Mouse (Mus musculus) lung, embryonic 16.5 days (tissue): ENCODE results near the gene Rab8a. TPM values are rescaled to one million over a fixed set of nuclear protein-coding genes. Genes with fewer than 3 reads are reported as not detected.

Experiments
- ATAC-seq: fragments of 200-750 bp; cut with Nextera tagmentation; 2 replicates; pipeline ENCODE4 v1.8.0; 2017; ENCODE audit warnings: low read depth, mild to moderate bottlenecking, moderate library complexity
- H3K27ac ChIP-seq: fragments of 300-500 bp; sonication (generic); 2 replicates; pipeline ENCODE4 v1.5.1; 2014; ENCODE audit warnings: mild to moderate bottlenecking, control low read depth, low read length
- H3K27me3 ChIP-seq: fragments of 300-500 bp; sonication (generic); 2 replicates; pipeline ENCODE4 v1.6.1; 2014; ENCODE audit warnings: low read depth, low read length, mixed read lengths; ENCODE audit not compliant: control insufficient read depth, insufficient read depth
- H3K36me3 ChIP-seq: fragments of 300-500 bp; sonication (generic); 2 replicates; pipeline ENCODE4 v1.6.1; 2014; ENCODE audit warnings: low read length; ENCODE audit not compliant: control insufficient read depth, insufficient read depth
- H3K4me1 ChIP-seq: fragments of 300-500 bp; sonication (generic); replicated peaks from 2 replicates; pipeline ENCODE4 v1.6.1; 2014; ENCODE audit warnings: low read length, mixed read lengths; ENCODE audit not compliant: control insufficient read depth, insufficient read depth
- H3K4me2 ChIP-seq: fragments of 300-500 bp; sonication (generic); 2 replicates; pipeline ENCODE4 v1.6.1; 2014; ENCODE audit warnings: low read depth, low read length, control low read depth
- H3K4me3 ChIP-seq: fragments of 300-500 bp; sonication (generic); 2 replicates; pipeline ENCODE4 v1.5.1; 2014; ENCODE audit warnings: mild to moderate bottlenecking, low read length, control low read depth
- H3K9ac ChIP-seq: fragments of 300-500 bp; sonication (generic); 2 replicates; pipeline ENCODE4 v1.6.1; 2014; ENCODE audit warnings: low read length, control low read depth
- H3K9me3 ChIP-seq: fragments of 300-500 bp; sonication (generic); 2 replicates; pipeline ENCODE4 v1.6.1; 2016; ENCODE audit warnings: low read length; ENCODE audit not compliant: control insufficient read depth
- WGBS: fragments of 180-500 bp; shearing (Covaris S2); extraction: QIAGEN DNeasy Blood & Tissue Kit; methylation state at CpG from one replicate; pipeline ENCODE4 v1.1.7; 2014; 5-methylcytosine and 5-hydroxymethylcytosine counted together
- polyA plus RNA-seq: library from polyadenylated mRNA; unstranded; fragments of >200 nt; fragmentation: Nextera tagmentation; extraction: Ambion mirVana; gene quantifications from 2 replicates; pipeline ENCODE4 v1.2.1, GENCODE M21; 2015

Rab8a gene
- polyA plus RNA-seq, 1 experiment from 2014 or later, result 125 TPM

- no peaks in the 10 kb centered on the region; the same call in 1 of the 2 replicates for H3K4me1 ChIP-seq
- no peaks in the 10 kb centered on the region for H3K36me3 ChIP-seq
These were observed 54.1 kb downstream of the Rab8a start for GRCm38 (mm10) chr8:72215060-72215459.

DNA sequence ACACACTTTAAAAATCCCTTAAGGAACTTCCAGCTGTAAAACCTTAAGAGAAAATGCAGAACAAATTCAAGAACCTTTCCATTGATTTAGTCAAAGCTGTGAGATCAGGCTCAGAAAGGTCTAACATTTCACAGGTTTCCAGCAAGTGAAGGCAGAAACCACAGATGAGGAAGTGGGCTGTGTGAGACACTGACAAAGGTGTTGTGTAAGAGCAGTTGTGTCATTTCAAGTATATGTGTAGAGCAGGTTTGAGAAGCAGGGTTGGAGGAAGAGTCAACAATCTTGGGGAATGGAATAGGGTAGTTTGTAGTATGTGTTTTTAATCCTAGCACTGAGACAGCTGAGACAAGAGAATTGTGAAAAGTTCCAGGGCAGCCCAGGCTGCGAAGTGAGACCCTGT is 54.9 kb downstream of the Rab8a start:
- ATAC-seq, result no peak
- H3K4me2 ChIP-seq, result no peak overlapping the region
- H3K27me3 ChIP-seq, result no peaks in the 10 kb centered on the region
- peaks cover 8% of the 10 kb centered on the region; the same call in 1 of the 2 replicates for H3K4me1 ChIP-seq
- WGBS, result 32% methylated on average over 1 of the region's 1 CpGs
- no peak overlapping the region for H3K4me3 ChIP-seq
- H3K36me3 ChIP-seq, result no peaks in the 10 kb centered on the region
- no peak overlapping the region for H3K27ac ChIP-seq
- no peaks in the 10 kb centered on the region for H3K9me3 ChIP-seq
- no peak overlapping the region for H3K9ac ChIP-seq

More at GRCm38 (mm10) chr8:72215060-72215459, 54.1 kb downstream of the Rab8a start:
- 34% methylated on average over 2 of the region's 2 CpGs for WGBS
- no peaks in the 10 kb centered on the region for H3K27me3 ChIP-seq
- ATAC-seq, result no peak
- H3K27ac ChIP-seq, result no peak overlapping the region
- H3K9ac ChIP-seq, result no peak overlapping the region
- no peaks in the 10 kb centered on the region for H3K9me3 ChIP-seq
- no peak overlapping the region for H3K4me3 ChIP-seq
- no peak overlapping the region for H3K4me2 ChIP-seq

DNA sequence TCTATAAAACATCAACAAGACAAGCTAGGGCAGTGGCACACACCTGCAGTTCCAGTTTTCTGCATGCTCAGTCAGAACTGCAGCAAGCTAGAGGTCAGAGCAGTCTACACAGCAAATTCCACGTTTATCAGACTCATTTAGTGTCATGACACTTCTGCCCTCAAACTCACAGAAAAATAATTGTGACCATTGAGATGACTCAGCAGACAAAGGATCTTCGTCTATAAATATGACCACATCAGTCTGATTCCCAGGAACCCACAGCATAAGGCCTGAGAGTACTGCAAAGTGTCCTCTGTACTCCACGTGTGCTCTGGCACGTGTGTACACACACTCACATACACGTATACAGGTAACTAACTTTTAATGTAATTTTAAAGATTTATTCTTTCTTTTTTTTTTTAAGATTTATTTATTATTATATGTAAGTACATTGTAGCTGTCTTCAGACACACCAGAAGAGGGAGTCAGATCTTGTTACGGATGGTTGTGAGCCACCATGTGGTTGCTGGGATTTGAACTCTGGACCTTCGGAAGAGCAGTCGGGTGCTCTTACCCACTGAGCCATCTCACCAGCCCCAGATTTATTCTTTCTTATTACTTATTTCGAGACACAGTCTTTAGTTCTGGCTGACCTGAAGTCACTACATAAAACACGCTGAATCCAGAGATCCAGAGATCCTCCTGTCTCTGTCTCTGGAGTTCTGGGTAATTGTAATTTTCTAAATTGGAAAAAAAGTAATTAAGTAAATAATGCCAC is 58.0 kb downstream of the Rab8a start:
- Histone ChIP-seq H3K9ac (no peak overlapping the region), H3K27me3 (no peaks in the 10 kb centered on the region), H3K36me3 (peaks cover 22% of the 10 kb centered on the region), H3K4me2 (peak overlapping the region; percentile 87), H3K9me3 (no peaks in the 10 kb centered on the region), H3K27ac (peak overlapping the region; percentile 37; the same call in 1 of the 2 replicates), H3K4me3 (peak overlapping the region; percentile 87), H3K4me1 (peaks cover 8% of the 10 kb centered on the region; the same call in 1 of the 2 replicates)
- WGBS, result 72% methylated on average over 9 of the region's 10 CpGs
- ATAC-seq, result peak; percentile 23

DNA sequence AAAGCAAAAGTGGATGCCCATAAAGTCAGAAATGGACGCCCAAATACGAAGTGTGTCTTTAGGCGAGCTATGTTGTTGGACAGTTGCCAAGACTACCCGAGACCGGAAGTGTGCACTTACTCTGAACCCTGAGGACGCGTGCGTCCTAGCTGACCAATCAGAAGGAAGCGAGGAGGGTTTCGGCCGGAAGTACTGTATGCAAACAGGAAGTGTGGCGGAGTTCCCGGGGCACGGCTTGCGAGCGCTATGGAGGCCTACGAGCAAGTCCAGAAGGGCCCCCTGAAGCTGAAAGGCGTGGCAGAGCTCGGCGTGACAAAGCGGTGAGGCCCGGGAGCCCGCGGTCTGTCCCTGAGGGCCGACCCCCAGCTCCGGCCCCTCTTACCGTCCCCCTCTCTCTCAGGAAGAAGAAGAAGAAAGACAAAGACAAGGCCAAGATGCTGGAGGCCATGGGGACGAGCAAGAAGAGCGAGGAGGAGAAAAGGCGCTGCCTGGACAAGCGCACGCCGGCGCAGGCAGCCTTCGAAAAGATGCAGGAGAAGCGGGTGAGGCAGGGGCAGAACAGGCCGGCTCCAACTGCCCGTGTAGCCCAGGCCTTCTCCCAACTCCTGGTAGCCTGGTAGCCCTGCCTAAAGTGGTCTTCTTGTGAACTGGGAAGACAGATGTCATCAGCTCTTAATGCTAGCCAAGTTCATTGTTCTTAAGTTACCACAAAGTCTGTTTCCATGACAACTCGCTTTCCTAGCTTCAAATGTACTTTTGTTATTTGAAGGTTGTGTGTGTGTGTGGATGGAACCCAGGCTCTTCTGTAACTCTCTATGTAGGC is 58.8 kb downstream of the Rab8a start, which contains the start of gene Fam32a:
TSS of gene Fam32a (plus strand) at position 190 of the 823 bp plus-strand sequence.
- ATAC-seq, result peak; percentile 99
- Histone ChIP-seq H3K4me1 (peaks cover 8% of the 10 kb centered on the region; the same call in 1 of the 2 replicates), H3K4me2 (peak within 1 kb of the TSS; percentile 87), H3K4me3 (peak within 1 kb of the TSS; percentile 87), H3K9me3 (no peaks in the 10 kb centered on the region), H3K27me3 (no peaks in the 10 kb centered on the region), H3K9ac (peak within 1 kb of the TSS; percentile 84), H3K36me3 (peaks cover 22% of the 10 kb centered on the region), H3K27ac (peak within 1 kb of the TSS; percentile 81)
- WGBS, result 13% methylated on average over 39 of the region's 39 CpGs

DNA sequence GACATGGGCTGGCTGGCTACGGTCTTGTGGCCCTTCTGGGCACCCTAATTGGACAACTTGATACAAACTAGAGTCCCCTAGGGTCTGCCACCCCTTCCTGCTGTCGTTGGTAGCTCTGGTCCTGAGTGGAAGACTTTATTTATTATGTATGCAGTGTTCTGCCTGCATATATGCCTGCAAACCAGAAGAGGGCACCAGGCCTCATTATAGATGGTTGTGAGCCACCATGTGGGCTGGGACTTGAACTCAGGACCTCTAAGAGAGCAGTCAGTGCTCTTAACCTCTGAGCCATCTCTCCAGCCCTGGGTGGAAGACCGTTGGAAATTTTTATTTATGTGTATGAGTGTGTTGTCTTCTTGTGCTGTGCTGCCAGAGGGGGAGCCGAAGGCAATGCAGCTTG is 59.8 kb downstream of the Rab8a start:
- H3K4me1 ChIP-seq, result peaks cover 8% of the 10 kb centered on the region; the same call in 1 of the 2 replicates
- peaks cover 22% of the 10 kb centered on the region for H3K36me3 ChIP-seq
- H3K4me2 ChIP-seq, result peak overlapping the region; percentile 87
- H3K9ac ChIP-seq, result peak overlapping the region; percentile 84; the same call in 1 of the 2 replicates
- WGBS, result 79% methylated on average over 4 of the region's 4 CpGs
- H3K9me3 ChIP-seq, result no peaks in the 10 kb centered on the region
- peak overlapping the region; percentile 87 for H3K4me3 ChIP-seq
- H3K27ac ChIP-seq, result no peak overlapping the region
- ATAC-seq, result no peak
- no peaks in the 10 kb centered on the region for H3K27me3 ChIP-seq

DNA sequence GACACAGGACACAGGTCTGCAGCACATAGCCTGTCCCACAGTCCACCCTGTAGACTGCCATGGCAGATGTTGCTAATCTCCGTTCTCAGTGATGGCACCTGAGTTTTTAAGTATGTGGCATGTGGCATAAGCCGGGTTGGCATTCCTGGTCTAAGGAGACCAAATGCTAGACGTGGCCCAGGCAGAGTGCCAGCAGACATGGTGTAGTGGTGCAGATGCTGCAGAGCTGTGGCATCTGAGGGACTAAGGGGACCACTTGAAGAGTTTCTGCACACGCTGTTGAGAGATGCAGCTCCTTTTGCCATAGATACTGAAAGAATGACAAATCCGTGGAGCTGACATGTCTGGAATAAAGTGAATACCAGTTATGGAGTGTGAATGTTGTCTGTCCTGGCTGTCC is 61.7 kb downstream of the Rab8a start:
- 88% methylated on average over 5 of the region's 5 CpGs for WGBS
- Histone ChIP-seq H3K4me1 (peaks cover 8% of the 10 kb centered on the region; the same call in 1 of the 2 replicates), H3K9me3 (no peaks in the 10 kb centered on the region), H3K4me2 (no peak overlapping the region), H3K27ac (no peak overlapping the region), H3K9ac (no peak overlapping the region), H3K27me3 (no peaks in the 10 kb centered on the region), H3K36me3 (peaks cover 22% of the 10 kb centered on the region), H3K4me3 (no peak overlapping the region)
- no peak for ATAC-seq

Other genes starting within 250 kb of the Rab8a start
- 22.4 and 24.4 TPM in 2 replicates for gene Zfp961, start 210.2 kb upstream of the Rab8a start, polyA plus RNA-seq
- gene Cyp4f18, start 151.6 kb upstream of the Rab8a start, polyA plus RNA-seq, result 3.1 and 3.8 TPM in 2 replicates
- not detected in 2 replicates for gene Olfr372, start 120.0 kb upstream of the Rab8a start, polyA plus RNA-seq
- gene Olfr373, start 78.0 kb upstream of the Rab8a start, polyA plus RNA-seq, result not detected in 2 replicates
- gene Olfr374, start 54.2 kb upstream of the Rab8a start, polyA plus RNA-seq, result not detected in 2 replicates
- gene Tpm4, start 26.2 kb upstream of the Rab8a start, polyA plus RNA-seq, result 906 and 927 TPM in 2 replicates
- 0.41 and 0.60 TPM in 2 replicates for gene Hsh2d, start 28.4 kb downstream of the Rab8a start, polyA plus RNA-seq
- gene Cib3, start 51.6 kb downstream of the Rab8a start, polyA plus RNA-seq, result 0.20 TPM in 1 of 2 replicates, not detected in the other
- gene Gm11034, start 52.4 kb downstream of the Rab8a start, polyA plus RNA-seq, result not detected in 2 replicates
- gene Fam32a, start 58.5 kb downstream of the Rab8a start, polyA plus RNA-seq, result 76.1 and 78.7 TPM in 2 replicates
- 98.3 and 101 TPM in 2 replicates for gene Ap1m1, start 78.8 kb downstream of the Rab8a start, polyA plus RNA-seq
- gene Gm10282, start 144.1 kb downstream of the Rab8a start, polyA plus RNA-seq, result 33.3 and 34.5 TPM in 2 replicates
- gene Klf2, start 157.8 kb downstream of the Rab8a start, polyA plus RNA-seq, result 11.7 and 12.9 TPM in 2 replicates